Mouse (Mus musculus) embryo, embryonic 10.5 days (tissue): ENCODE measurements around the gene Blvra.
A peak's percentile ranks its signal among the peaks of the same experiment; 100 is the strongest.
"Not testable (repeated sequence)": the region's sequence is repeated elsewhere in the genome, so short reads cannot be mapped to it uniquely, and the experiment has no call there.

ENCODE experiments used
- DNase-seq: peaks from one replicate; pipeline ENCODE4 v3.0.0-alpha.2; 2015; ENCODE audit warnings: low spot score

Gene Blvra

DNA sequence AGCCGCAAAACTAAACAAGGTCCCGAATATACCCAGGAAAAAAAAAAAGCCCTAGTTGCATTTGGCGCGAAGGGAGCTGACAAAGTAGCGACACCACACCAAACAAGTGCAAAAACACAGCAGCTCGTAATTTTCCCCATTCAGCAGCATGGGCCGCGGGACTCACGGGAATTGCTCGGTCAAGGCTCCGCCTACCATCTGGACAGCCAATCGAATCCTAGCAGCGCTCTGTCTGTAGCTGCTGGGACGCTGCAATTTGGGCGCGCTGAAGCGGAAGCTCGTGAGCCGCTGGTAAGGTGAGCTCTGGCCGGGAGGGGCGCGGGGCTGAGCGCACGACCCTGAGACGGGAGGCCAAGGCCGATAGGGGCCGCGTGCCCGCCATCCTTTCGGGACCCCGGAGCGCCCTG, at the start of gene Blvra:
Gene Blvra, plus strand, starts transcription at position 231 of the 407 bp plus-strand sequence.
- DNase-seq, result peak; percentile 96

DNA sequence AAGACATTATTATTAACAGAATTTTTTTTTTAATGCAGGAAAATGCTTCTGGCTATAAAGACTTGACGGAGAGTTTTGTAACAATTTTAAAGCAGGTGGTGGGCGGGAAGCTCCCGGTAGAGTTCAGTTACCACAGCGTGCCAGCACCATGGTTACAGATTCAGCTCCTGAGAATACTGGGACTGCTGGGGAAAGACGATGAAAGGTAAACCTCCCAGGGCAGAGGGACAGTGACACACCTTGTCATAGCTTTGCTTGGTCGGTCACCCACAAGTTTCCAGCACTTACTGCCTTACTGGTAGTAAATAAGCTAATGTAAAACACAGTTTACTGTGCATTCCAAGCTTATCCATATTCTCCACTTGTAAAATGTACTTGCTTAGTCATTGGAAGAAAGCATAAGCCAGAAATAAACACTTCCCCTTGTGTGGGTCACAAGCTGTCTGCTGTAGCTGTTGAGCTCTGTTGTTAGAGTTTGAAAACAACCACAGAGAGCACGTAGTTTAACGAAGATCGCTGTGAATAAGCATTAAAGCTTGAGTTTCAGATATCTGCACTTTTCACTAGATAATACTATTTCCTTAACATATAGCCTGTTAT, 35.4 kb upstream of the Blvra start:
- no peak for DNase-seq

GRCm38 (mm10) chr2:127037299-127037698, 33.2 kb upstream of the Blvra start:
- no peak for DNase-seq

GRCm38 (mm10) chr2:127061471-127061870, 9.0 kb upstream of the Blvra start:
- DNase-seq, result no peak

DNA sequence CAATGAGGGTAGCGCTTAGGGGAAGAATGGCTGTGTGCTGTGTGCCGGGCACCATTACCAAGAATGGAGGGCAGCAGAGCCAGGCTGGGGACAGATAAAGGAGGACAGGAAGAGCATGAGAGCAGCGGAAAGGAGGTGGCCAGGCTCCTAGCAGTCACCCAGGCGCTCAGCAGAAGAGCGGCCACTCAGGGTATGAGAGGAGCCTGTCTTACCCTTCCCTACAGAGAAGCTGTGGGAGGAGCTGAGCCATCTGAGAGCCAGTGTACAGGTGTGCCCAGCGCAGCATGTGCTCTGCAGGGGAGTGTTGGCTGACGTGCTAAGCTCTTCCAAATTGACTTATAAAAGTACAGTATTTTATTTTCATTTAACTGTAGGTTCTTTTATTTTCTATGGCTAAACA, 1.7 kb upstream of the Blvra start:
- no peak for DNase-seq

DNA sequence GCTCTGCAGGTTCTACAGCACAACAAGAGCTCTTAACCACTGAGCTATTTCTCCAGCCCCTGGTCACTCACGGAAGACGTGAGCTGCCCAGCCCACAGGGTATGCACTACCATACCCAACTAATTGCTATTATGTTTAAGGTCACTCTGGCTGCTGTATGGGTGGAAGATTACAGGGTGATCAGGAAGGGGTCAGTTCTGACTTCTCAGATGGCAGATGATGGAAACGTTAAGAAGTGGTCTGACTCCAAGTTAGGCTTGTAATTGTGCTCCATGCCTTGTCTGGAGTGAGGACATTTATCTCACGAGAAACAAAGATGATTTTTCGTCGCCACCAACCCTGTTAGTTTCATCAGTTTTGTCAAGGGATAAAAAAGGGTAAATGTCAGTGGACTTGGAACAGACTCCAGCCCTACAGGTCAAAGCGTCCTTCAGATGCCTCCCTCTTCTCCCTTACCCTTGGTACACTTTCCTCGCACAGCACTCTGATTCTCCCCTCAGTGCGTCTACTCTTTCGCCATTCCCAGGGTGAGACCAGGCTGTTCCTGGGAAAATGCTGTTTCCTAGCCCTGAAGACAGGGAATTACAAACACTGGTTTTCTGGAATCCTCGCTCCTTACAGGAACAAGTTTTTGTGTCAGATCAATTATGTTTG, 557 bp upstream of the Blvra start:
- DNase-seq, result peak; percentile 20

DNA sequence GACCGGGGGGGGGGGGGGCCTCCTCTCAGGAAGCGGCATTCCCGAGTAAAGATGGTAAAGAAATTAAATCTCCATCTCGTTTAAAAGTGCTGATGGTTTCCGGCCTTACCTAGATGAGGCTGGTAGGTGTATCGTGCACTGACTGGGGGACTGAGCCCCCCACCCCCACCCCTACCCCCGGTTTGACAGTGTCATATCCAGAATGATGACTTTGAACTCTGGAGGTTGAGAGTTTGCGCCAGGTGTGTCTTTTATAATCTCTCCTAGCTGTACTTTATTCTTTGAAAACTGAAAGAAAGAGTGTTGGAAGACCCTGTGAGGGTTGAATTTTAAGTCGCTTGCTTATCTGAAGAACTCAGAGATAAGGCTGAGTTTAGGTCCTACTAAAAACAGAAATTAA, 414 bp downstream of the Blvra start:
- peak; percentile 8 for DNase-seq

DNA sequence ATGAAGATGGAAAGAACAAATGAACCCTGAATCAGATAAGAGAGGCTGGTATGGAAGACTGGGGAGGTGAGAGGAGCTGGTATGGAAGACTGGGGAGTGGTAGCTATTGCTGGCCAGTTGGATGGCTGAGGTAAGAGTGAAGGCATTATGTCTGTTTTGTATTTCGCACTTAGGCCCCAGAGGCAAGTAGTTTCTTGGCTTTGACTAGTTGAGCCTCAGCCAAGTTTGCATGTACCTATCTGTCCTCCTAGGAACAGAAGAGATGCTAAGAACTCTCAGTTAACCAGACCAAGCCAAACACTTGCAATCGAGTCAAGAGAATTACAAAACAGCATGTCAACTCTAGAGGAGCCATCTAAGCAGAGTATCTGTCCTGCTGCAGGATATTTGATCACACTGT, 3.7 kb downstream of the Blvra start:
- DNase-seq, result no peak

DNA sequence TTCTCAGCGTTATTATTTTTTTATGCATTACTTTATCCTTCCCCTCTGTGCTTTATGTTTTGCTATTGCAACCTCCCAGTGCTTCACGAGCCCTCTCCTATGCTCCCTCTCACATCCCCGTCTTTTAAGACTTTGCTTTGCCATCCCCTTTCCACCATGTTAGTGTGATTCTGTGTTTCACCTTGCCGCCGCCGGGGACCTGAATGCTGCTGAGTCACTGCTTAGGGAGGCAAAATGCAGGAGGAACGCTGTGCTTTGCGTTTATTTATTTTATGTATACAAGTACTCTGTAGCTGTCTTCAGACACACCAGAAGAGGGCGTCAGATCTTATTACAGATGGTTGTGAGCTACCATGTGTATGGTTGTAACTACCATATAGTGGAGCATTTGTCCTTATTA, 7.1 kb downstream of the Blvra start:
- DNase-seq, result no peak

DNA sequence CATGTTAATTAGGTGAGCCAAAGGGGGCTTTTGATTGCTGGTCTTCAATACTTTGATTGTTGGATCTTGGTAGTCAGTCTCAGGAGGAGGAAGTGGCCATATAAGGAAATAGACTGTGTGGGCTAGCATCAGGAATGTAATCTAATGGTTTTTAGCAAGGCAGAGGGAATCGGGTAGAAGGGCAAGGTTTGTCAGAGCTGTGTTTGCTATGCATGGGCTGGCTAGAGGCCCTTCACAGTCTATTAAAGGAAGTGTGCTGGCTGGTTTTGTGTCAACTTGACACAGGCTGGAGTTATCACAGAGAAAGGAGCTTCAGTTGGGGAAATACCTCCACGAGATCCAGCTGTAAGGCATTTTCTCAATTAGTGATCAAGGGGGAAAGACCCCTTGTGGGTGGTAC, 8.6 kb downstream of the Blvra start:
- DNase-seq, result not testable (repeated sequence)

DNA sequence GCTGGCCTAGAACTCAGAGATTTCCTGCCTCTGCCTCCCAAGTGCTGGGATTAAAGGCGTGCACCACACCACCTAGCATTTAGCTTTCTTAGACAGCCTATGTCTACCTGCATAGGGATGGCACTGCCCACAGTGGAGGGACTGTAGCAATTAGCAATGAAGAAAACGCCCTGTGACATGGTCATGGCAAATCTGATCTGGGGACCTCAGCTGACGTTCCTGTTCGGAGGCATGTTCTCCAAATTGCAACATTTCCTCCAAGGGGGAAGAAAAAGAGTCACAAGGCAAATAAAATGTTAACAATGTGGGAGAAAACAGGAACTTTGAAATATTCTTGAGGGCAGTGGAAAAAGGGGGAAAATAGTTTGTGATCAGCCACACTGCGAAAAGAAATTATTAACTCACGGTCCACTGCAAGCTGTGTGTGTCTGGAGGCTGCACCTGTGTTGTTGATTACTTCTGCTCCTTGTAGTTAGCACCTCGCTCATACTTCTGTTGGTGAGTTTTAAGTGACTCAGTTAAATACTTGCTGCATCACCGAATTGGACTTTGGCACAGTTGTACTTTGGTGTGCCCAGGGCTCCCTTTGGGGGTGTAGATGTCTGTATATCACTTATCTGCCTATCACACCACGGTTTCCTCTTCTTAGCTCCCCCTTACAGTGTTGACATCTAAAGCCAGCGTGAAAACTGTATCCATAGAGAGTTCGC, 9.6 kb downstream of the Blvra start:
- DNase-seq, result no peak

GRCm38 (mm10) chr2:127080591-127081218, 10.2 kb downstream of the Blvra start:
- no peak for DNase-seq

DNA sequence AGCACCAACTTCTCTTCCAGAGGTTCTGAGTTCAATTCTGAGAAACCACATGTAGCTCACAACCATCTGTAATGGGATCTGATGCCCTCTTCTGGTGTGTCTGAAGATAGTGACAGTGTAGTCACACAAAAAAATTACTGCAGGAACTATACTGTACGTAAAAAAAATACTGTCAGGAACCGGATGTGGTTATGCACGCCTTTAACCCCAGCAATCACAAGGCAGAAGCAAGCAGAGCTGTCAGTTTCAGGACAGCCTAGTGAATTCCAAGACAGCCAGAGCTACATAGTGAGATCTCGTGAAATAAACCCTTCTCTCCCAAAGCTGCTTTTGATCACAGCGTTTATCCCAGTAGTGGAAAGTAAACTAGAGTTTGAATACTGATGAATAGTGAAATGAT, 15.8 kb downstream of the Blvra start:
- no peak for DNase-seq

DNA sequence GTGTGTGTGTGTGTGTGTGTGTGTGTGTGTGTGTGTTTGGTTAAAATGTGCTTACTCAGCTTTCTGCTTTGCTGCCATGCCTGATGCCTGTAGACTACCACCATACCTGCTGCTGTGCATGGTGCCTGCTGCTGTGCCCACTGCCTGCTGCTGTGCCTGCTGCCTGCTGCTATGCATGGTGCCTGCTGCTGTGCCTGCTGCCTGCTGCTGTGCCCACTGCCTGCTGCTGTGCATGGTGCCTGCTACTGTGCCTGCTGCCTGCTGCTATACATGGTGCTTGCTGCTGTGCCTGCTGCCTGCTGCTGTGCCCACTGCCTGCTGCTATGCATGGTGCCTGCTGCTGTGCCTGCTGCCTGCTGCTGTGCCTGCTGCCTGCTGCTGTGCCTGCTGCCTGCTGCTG, 19.7 kb downstream of the Blvra start:
- DNase-seq, result not testable (repeated sequence)

GRCm38 (mm10) chr2:127092000-127092399, 21.5 kb downstream of the Blvra start:
- no peak for DNase-seq

DNA sequence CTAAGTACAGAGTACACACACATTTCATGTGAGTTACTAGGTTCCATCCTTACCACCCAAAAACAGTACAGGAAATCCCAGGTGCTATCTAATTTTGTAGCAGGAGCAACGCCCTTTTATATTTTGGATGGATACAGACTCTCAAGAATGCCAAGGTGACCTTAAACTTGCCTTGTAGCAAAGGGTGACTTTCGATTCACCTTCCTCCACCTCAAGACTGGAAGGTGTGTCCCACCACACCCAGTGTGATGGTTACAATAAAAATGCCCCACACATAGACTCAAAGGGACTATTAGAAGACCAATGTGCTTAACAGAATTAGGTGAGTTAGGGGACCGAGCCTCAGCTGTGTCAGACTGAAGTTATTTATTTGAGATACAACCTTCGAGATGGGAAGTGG, 38.5 kb downstream of the Blvra start:
- no peak for DNase-seq

DNA sequence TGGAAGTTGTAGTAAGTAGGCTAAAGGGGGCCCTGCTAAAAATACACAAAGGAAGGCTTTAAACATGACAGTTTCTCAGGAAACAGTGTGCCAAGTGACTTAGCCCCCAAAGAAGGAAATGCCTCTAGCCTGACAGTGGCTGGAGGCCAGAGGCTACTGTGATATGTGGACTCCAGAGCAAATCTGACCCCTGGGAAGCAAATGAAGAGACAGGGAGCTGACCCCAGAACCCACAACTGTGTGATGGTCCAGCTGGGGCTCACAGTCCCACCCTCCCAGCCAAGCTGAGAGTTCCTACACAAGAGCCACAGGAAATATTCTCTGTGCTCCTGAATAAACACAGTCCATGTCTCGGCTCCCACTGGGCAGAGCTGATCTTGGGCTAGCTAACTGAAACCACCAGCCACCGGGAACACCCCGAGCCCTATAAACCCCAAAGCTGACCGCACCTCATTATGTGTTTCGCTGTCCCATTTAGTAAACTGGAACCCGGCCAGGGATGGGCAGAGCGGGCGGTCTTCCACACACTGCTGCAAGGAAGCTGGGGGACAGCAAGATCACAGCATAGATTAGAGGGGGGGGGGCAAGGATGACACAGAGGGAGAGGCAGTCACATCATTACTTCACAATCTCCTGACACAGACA, 51.2 kb downstream of the Blvra start:
- no peak for DNase-seq

GRCm38 (mm10) chr2:127128926-127129325, 58.5 kb downstream of the Blvra start:
- DNase-seq, result no peak

- DNase-seq, result no peak
Measured at GRCm38 (mm10) chr2:127131353-127131752, 60.9 kb downstream of the Blvra start.

- peak; percentile 94 for DNase-seq
Measured at GRCm38 (mm10) chr2:127133621-127134461, 63.4 kb downstream of the Blvra start, which contains the start of gene Ncaph. Ncaph (minus strand) TSS chr2:127133954.

DNA sequence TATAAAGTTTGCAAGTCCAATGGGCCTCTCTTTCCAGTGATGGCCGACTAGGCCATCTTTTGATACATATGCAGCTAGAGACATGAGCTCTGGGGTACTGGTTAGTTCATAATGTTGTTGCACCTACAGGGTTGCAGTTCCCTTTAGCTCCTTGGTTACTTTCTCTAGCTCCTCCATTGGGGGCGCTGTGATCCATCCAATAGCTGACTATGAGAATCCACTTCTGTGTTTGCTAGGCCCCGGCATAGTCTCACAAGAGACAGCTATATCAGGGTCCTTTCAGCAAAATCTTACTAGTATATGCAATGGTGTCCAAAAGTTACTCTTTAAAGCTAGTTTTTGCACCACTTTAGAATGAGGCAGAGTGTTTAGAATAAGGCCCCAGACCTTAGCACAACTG, 64.8 kb downstream of the Blvra start:
- DNase-seq, result not testable (repeated sequence)
